Mouse (Mus musculus) small intestine, adult 2 months (tissue): ENCODE measurements at regions not wholly inside any gene's neighbourhood (a gene's known extent, or its start where the extent isn't known, plus 50 kb on each side); places are given as distances from the start of the nearest gene placed in this dataset.

Source experiments
- CTCF ChIP-seq: fragments of 200-500 bp; IDR thresholded peaks from 2 replicates; pipeline ENCODE4 v1.5.1; 2012; ENCODE audit warnings: low read depth, mild to moderate bottlenecking, control low read depth, inconsistent platforms, low read length, moderate library complexity, mixed read lengths; ENCODE audit not compliant: insufficient replicate concordance, insufficient read length; ENCODE audit errors: extremely low read depth
- POLR2A ChIP-seq: fragments of 200-500 bp; IDR thresholded peaks from 2 replicates; pipeline ENCODE4 v1.6.1; 2012; ENCODE audit warnings: low read depth, mild to moderate bottlenecking, control low read depth, inconsistent platforms, low read length, moderate library complexity

DNA sequence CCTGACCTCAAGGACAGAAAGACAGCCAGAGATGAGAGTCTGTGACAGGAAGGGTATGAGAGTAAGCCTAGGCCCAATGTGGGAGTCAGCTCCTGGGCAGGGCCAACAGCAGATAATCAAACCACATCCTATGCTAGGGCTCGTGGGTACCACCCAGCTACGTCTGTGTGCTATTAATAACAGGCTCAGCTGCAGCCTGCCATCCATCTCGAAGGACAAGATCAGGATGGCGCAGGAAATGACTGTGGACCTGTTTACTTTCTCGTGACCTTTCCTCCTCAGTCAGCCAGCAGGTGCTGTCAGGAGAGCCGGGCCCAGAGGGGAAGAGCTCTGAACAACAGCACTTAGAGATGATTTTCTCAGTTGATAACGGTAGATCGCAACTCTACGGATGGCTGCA, 169.1 kb downstream of the Plk2 start:
- TF ChIP-seq POLR2A, result no peak
- TF ChIP-seq CTCF, result no peak
